Mouse (Mus musculus): ENCODE measurements around the gene Ptpn5. TPM values are rescaled to one million over a fixed set of nuclear protein-coding genes. Genes with fewer than 3 reads are reported as not detected.

Ptpn5 gene
- polyA plus RNA-seq, 1 experiment = not detected

- Histone ChIP-seq H3K4me1 (peaks cover 40% of the 10 kb centered on the region), H3K4me3 (replicated peaks) (no peak overlapping the region), H3K36me3 (replicated peaks; ENCODE audit: low read length) (no peaks in the 10 kb centered on the region), H3K27me3 (replicated peaks) (peaks cover 7% of the 10 kb centered on the region), H3K9me3 (no peaks in the 10 kb centered on the region)
- no peak for TF ChIP-seq FLI1 (IDR thresholded peaks at IDR 0.05; ENCODE audit: low read length)
- no peak for TF ChIP-seq GATA1 (IDR thresholded peaks at IDR 0.05; ENCODE audit: borderline replicate concordance, low read length)
Observed at GRCm38 (mm10) chr7:47099306-47099705, 34.2 kb downstream of the Ptpn5 start.

- H3K36me3 ChIP-seq (replicated peaks; ENCODE audit: low read length) = no peaks in the 10 kb centered on the region
- TF ChIP-seq FLI1 (IDR thresholded peaks at IDR 0.05; ENCODE audit: low read length) (no peak), GATA1 (IDR thresholded peaks at IDR 0.05; ENCODE audit: borderline replicate concordance, low read length) (no peak)
- no peaks in the 10 kb centered on the region for H3K9me3 ChIP-seq
- no peak overlapping the region for H3K4me3 ChIP-seq (replicated peaks)
- H3K27me3 ChIP-seq (replicated peaks) = peaks cover 17% of the 10 kb centered on the region
- H3K4me1 ChIP-seq = peaks cover 27% of the 10 kb centered on the region
Observed at GRCm38 (mm10) chr7:47098044-47098443, 35.4 kb downstream of the Ptpn5 start.

- Histone ChIP-seq H3K4me1 (peaks cover 9% of the 10 kb centered on the region; the same call in 1 of the 2 replicates), H3K27me3 (replicated peaks) (peaks cover 28% of the 10 kb centered on the region), H3K4me3 (replicated peaks) (no peak overlapping the region), H3K9me3 (0 out of 2 replicates have a peak, but pooled peaks cover 4% of the 10 kb centered on the region), H3K36me3 (replicated peaks; ENCODE audit: low read length) (no peaks in the 10 kb centered on the region)
- TF ChIP-seq FLI1 (IDR thresholded peaks at IDR 0.05; ENCODE audit: low read length) (no peak), GATA1 (IDR thresholded peaks at IDR 0.05; ENCODE audit: borderline replicate concordance, low read length) (no peak)
Observed at GRCm38 (mm10) chr7:47094969-47095368, 38.5 kb downstream of the Ptpn5 start.

GRCm38 (mm10) chr7:47093935-47094334, 39.5 kb downstream of the Ptpn5 start:
- H3K9me3 ChIP-seq = 0 out of 2 replicates have a peak, but pooled peaks cover 4% of the 10 kb centered on the region
- no peaks in the 10 kb centered on the region for H3K36me3 ChIP-seq (replicated peaks; ENCODE audit: low read length)
- H3K27me3 ChIP-seq (replicated peaks) = peaks cover 33% of the 10 kb centered on the region
- no peak overlapping the region for H3K4me3 ChIP-seq (replicated peaks)
- peaks cover 9% of the 10 kb centered on the region; the same call in 1 of the 2 replicates for H3K4me1 ChIP-seq
- TF ChIP-seq GATA1 (IDR thresholded peaks at IDR 0.05; ENCODE audit: borderline replicate concordance, low read length) = no peak
- TF ChIP-seq FLI1 (IDR thresholded peaks at IDR 0.05; ENCODE audit: low read length) = no peak

- no peak for TF ChIP-seq FLI1 (IDR thresholded peaks at IDR 0.05; ENCODE audit: low read length)
- no peak for TF ChIP-seq GATA1 (IDR thresholded peaks at IDR 0.05; ENCODE audit: borderline replicate concordance, low read length)
- no peak overlapping the region for H3K4me3 ChIP-seq (replicated peaks)
- no peaks in the 10 kb centered on the region for H3K9me3 ChIP-seq
- no peaks in the 10 kb centered on the region for H3K36me3 ChIP-seq (replicated peaks; ENCODE audit: low read length)
- peaks cover 55% of the 10 kb centered on the region for H3K27me3 ChIP-seq (replicated peaks)
- peaks cover 35% of the 10 kb centered on the region for H3K4me1 ChIP-seq
Observed at GRCm38 (mm10) chr7:47085075-47085474, 48.4 kb downstream of the Ptpn5 start.

- H3K27me3 ChIP-seq (replicated peaks) = peaks cover 46% of the 10 kb centered on the region
- no peaks in the 10 kb centered on the region for H3K36me3 ChIP-seq (replicated peaks; ENCODE audit: low read length)
Observed at GRCm38 (mm10) chr7:47081277-47081676, 52.2 kb downstream of the Ptpn5 start.

GRCm38 (mm10) chr7:47080868-47081267, 52.6 kb downstream of the Ptpn5 start:
- Histone ChIP-seq H3K4me1 (peaks cover 49% of the 10 kb centered on the region), H3K4me3 (replicated peaks) (no peak overlapping the region), H3K9me3 (no peaks in the 10 kb centered on the region), H3K27me3 (replicated peaks) (peaks cover 46% of the 10 kb centered on the region), H3K36me3 (replicated peaks; ENCODE audit: low read length) (no peaks in the 10 kb centered on the region)
- no peak for TF ChIP-seq FLI1 (IDR thresholded peaks at IDR 0.05; ENCODE audit: low read length)
- no peak for TF ChIP-seq GATA1 (IDR thresholded peaks at IDR 0.05; ENCODE audit: borderline replicate concordance, low read length)

More at GRCm38 (mm10) chr7:47081277-47081676, 52.2 kb downstream of the Ptpn5 start:
- no peak for TF ChIP-seq FLI1 (IDR thresholded peaks at IDR 0.05; ENCODE audit: low read length)
- TF ChIP-seq GATA1 (IDR thresholded peaks at IDR 0.05; ENCODE audit: borderline replicate concordance, low read length) = no peak
- Histone ChIP-seq H3K4me3 (replicated peaks) (peak overlapping the region; percentile 62), H3K9me3 (no peaks in the 10 kb centered on the region), H3K4me1 (peaks cover 49% of the 10 kb centered on the region)

GRCm38 (mm10) chr7:47077451-47077850, 56.0 kb downstream of the Ptpn5 start:
- TF ChIP-seq FLI1 (IDR thresholded peaks at IDR 0.05; ENCODE audit: low read length) = no peak
- no peak for TF ChIP-seq GATA1 (IDR thresholded peaks at IDR 0.05; ENCODE audit: borderline replicate concordance, low read length)
- H3K27me3 ChIP-seq (replicated peaks) = peaks cover 44% of the 10 kb centered on the region
- no peaks in the 10 kb centered on the region for H3K9me3 ChIP-seq
- H3K4me1 ChIP-seq = peaks cover 36% of the 10 kb centered on the region
- no peaks in the 10 kb centered on the region for H3K36me3 ChIP-seq (replicated peaks; ENCODE audit: low read length)
- no peak overlapping the region for H3K4me3 ChIP-seq (replicated peaks)

GRCm38 (mm10) chr7:47076729-47077128, 56.8 kb downstream of the Ptpn5 start:
- TF ChIP-seq FLI1 (IDR thresholded peaks at IDR 0.05; ENCODE audit: low read length) (no peak), GATA1 (IDR thresholded peaks at IDR 0.05; ENCODE audit: borderline replicate concordance, low read length) (no peak)
- no peak overlapping the region for H3K4me3 ChIP-seq (replicated peaks)
- no peaks in the 10 kb centered on the region for H3K36me3 ChIP-seq (replicated peaks; ENCODE audit: low read length)
- H3K9me3 ChIP-seq = no peaks in the 10 kb centered on the region
- H3K4me1 ChIP-seq = peaks cover 28% of the 10 kb centered on the region
- H3K27me3 ChIP-seq (replicated peaks) = peaks cover 51% of the 10 kb centered on the region

- TF ChIP-seq FLI1 (IDR thresholded peaks at IDR 0.05; ENCODE audit: low read length) (no peak), GATA1 (IDR thresholded peaks at IDR 0.05; ENCODE audit: borderline replicate concordance, low read length) (no peak)
- Histone ChIP-seq H3K36me3 (replicated peaks; ENCODE audit: low read length) (no peaks in the 10 kb centered on the region), H3K27me3 (replicated peaks) (peaks cover 54% of the 10 kb centered on the region)
Observed at GRCm38 (mm10) chr7:47076193-47076592, 57.3 kb downstream of the Ptpn5 start.

More at GRCm38 (mm10) chr7:47076193-47076592, 57.3 kb downstream of the Ptpn5 start:
- peaks cover 23% of the 10 kb centered on the region for H3K4me1 ChIP-seq
- no peaks in the 10 kb centered on the region for H3K9me3 ChIP-seq
- H3K4me3 ChIP-seq (replicated peaks) = no peak overlapping the region
